Mouse (Mus musculus) ES-E14 (cell line): ENCODE results near the gene Srp14. TPM values are rescaled to one million over a fixed set of nuclear protein-coding genes. Genes with fewer than 3 reads are reported as not detected.

Experiments
- DNase-seq: peaks from one replicate; pipeline ENCODE4 v3.0.0-alpha.2; 2013; ENCODE audit warnings: low read depth, low spot score
- H3K27ac ChIP-seq: 2 replicates; pipeline ENCODE4 v1.5.1; 2012; ENCODE audit warnings: low read depth, mild to moderate bottlenecking, low read length, moderate library complexity, mixed read lengths; ENCODE audit not compliant: poor library complexity, insufficient read depth, severe bottlenecking
- H3K36me3 ChIP-seq: 2 replicates; pipeline ENCODE4 v1.6.1; 2012; ENCODE audit warnings: mild to moderate bottlenecking, low read length, moderate library complexity, mixed read lengths; ENCODE audit not compliant: control insufficient read depth, poor library complexity, insufficient read depth, severe bottlenecking
- H3K4me1 ChIP-seq, 2 experiments: fragments of 150-350 bp in 1 of 2; sonication (generic) in 1 of 2; 2 replicates each; pipeline ENCODE4 v1.6.1; 2012; ENCODE audit warnings: low read length in 2 of 2, mild to moderate bottlenecking in 1 of 2, mixed read lengths in 1 of 2; ENCODE audit not compliant: control insufficient read depth in 2 of 2, insufficient read depth in 2 of 2, poor library complexity in 1 of 2
- H3K4me3 ChIP-seq, 2 experiments: fragments of 150-350 bp in 1 of 2; sonication (generic) in 1 of 2; 2 replicates each; pipeline ENCODE4 v1.5.1; 2012; ENCODE audit warnings: low read length in 2 of 2, low read depth in 1 of 2, mild to moderate bottlenecking in 1 of 2, mixed read lengths in 1 of 2; ENCODE audit not compliant: insufficient read depth in 1 of 2, poor library complexity in 1 of 2, severe bottlenecking in 1 of 2
- H3K9ac ChIP-seq: 2 replicates; pipeline ENCODE4 v1.6.1; 2012; ENCODE audit warnings: low read depth, mild to moderate bottlenecking, low read length, mixed read lengths; ENCODE audit not compliant: poor library complexity, insufficient read depth, severe bottlenecking
- H3K9me3 ChIP-seq: fragments of 150-350 bp; sonication (generic); 2 replicates; pipeline ENCODE4 v1.6.1; 2012; ENCODE audit warnings: low read depth, mild to moderate bottlenecking, low read length; ENCODE audit not compliant: control insufficient read depth, insufficient read depth
- CHD2 ChIP-seq: IDR thresholded peaks from 2 replicates; pipeline ENCODE4 v1.6.1; 2014; ENCODE audit warnings: mild to moderate bottlenecking, low read depth, low read length, inconsistent platforms
- HCFC1 ChIP-seq: IDR thresholded peaks from 2 replicates; pipeline ENCODE4 v1.6.1; 2012; ENCODE audit warnings: low read length, inconsistent platforms, borderline replicate concordance; ENCODE audit not compliant: insufficient read depth
- MAFK ChIP-seq: IDR thresholded peaks from 2 replicates; pipeline ENCODE4 v1.6.1; 2014; ENCODE audit warnings: mild to moderate bottlenecking, low read depth, low read length, inconsistent platforms; ENCODE audit not compliant: insufficient read depth
- ZC3H11A ChIP-seq: IDR thresholded peaks from 2 replicates; pipeline ENCODE4 v1.6.1; 2012; ENCODE audit warnings: low read depth, mild to moderate bottlenecking, inconsistent platforms, low read length, borderline replicate concordance
- ZNF384 ChIP-seq: IDR thresholded peaks from 2 replicates; pipeline ENCODE4 v1.6.1; 2012; ENCODE audit warnings: low read depth, low read length, inconsistent platforms
- in situ Hi-C, 2 experiments: fragments of 600-800 bp; cut with MboI; formaldehyde crosslinking; loops; one replicate each; pipeline ENCODE4 v1.15.1; 2025; ENCODE audit warnings: low sequenced_read_pairs in 2 of 2, inconsistent platforms in 1 of 2; ENCODE audit not compliant: unreplicated experiment in 2 of 2
- total RNA-seq: library from RNA; depleted of rRNA; stranded (reverse); fragments of 300-350 nt; gene quantifications from 2 replicates; pipeline ENCODE4 v1.2.3, GENCODE M21; 2012

Srp14 gene
- total RNA-seq, 1 experiment, result 191 TPM

- H3K9me3 ChIP-seq, result no peaks in the 10 kb centered on the region
- no peak overlapping the region for H3K27ac ChIP-seq
- in situ Hi-C loops, result loop anchor here in 1 of 2 experiments (25.0 kb wide), 1 partner anchor 389 kb away; no protein-coding TSS in a partner anchor
- H3K9ac ChIP-seq, result no peak overlapping the region
- no peaks in the 10 kb centered on the region for H3K36me3 ChIP-seq
- H3K4me1 ChIP-seq, result peaks cover 0 to 2% of the 10 kb centered on the region in 2 experiments; a peak in 1 of 4 replicates
- no peak overlapping the region for H3K4me3 ChIP-seq
- DNase-seq, result no peak
- TF ChIP-seq HCFC1, result no peak
- no peak for TF ChIP-seq ZC3H11A
- TF ChIP-seq CHD2, result no peak
- no peak for TF ChIP-seq ZNF384
Measured at GRCm38 (mm10) chr2:118498476-118498875, 19.0 kb upstream of the Srp14 start.

- no peak overlapping the region for H3K27ac ChIP-seq
- DNase-seq, result no peak
- TF ChIP-seq HCFC1, result no peak
- TF ChIP-seq ZNF384, result no peak
- no peak for TF ChIP-seq ZC3H11A
- TF ChIP-seq CHD2, result no peak
- TF ChIP-seq MAFK, result no peak
- no peak overlapping the region for H3K9ac ChIP-seq
- H3K36me3 ChIP-seq, result no peaks in the 10 kb centered on the region
- H3K9me3 ChIP-seq, result no peaks in the 10 kb centered on the region
- H3K4me3 ChIP-seq, result no peak overlapping the region
- peaks cover 0 to 2% of the 10 kb centered on the region in 2 experiments; a peak in 1 of 4 replicates for H3K4me1 ChIP-seq
- in situ Hi-C loops, result loop anchor here in 1 of 2 experiments (25.0 kb wide), 1 partner anchor 389 kb away; no protein-coding TSS in a partner anchor
Measured at GRCm38 (mm10) chr2:118497890-118498289, 18.4 kb upstream of the Srp14 start.

GRCm38 (mm10) chr2:118495024-118495423 is 15.5 kb upstream of the Srp14 start:
- Histone ChIP-seq H3K4me3 (no peak overlapping the region), H3K27ac (no peak overlapping the region), H3K9ac (no peak overlapping the region), H3K36me3 (no peaks in the 10 kb centered on the region), H3K4me1 (peaks cover 0 to 2% of the 10 kb centered on the region in 2 experiments; a peak in 1 of 4 replicates), H3K9me3 (no peaks in the 10 kb centered on the region)
- TF ChIP-seq ZNF384 (no peak), HCFC1 (no peak), CHD2 (no peak), MAFK (no peak), ZC3H11A (no peak)
- in situ Hi-C loops, result loop anchor here in 1 of 2 experiments (25.0 kb wide), 1 partner anchor 392 kb away; no protein-coding TSS in a partner anchor
- no peak for DNase-seq

GRCm38 (mm10) chr2:118491741-118492395 is 12.4 kb upstream of the Srp14 start:
- no peak for DNase-seq
- Histone ChIP-seq H3K9me3 (no peaks in the 10 kb centered on the region), H3K4me3 (no peak overlapping the region), H3K4me1 (peaks cover 1 to 6% of the 10 kb centered on the region in 2 experiments; a peak in 1 of 4 replicates), H3K27ac (no peak overlapping the region), H3K36me3 (no peaks in the 10 kb centered on the region), H3K9ac (no peak overlapping the region)
- TF ChIP-seq ZC3H11A (no peak), MAFK (no peak), CHD2 (no peak), ZNF384 (no peak)
- in situ Hi-C loops, result loop anchor here in 1 of 2 experiments (25.0 kb wide), 1 partner anchor 395 kb away; no protein-coding TSS in a partner anchor
